In genomic region chr5:25089258-25089972, GRCm38 (mm10) we compare ENCODE assay signal across 16 mouse cellular contexts. TPM values are rescaled to one million over a fixed set of nuclear protein-coding genes. Genes with fewer than 3 reads are reported as not detected.
DNase-seq lines count a peak whose midpoint lies in the region; TF ChIP-seq lines count a peak whose summit lies in the region.
"Had no signal": no experiment of that assay in that cellular context is flagged by ENCODE, and none has a peak within 500 bp of the region (broad histone marks: within the 10 kb centered on the region; RNA-seq: fewer than 3 reads in every experiment).

No protein-coding gene starts in this region.

- H3K27ac ChIP-seq in left cerebral cortex, adult 2 months: peak overlapping the region; percentile 53
- H3K27ac ChIP-seq: limb, embryonic 12.5 days; liver, embryonic 14.5 days; neural tube, embryonic 12.5 days; stomach, embryonic 15.5 days had no signal

- TF ChIP-seq CTCF in left cerebral cortex, adult 2 months (IDR thresholded peaks at IDR 0.05): no peak; the same call in 1 of the 2 replicates

- intact Hi-C loops in left cerebral cortex, adult 2 months (cut with DNase I): loop anchor here (5.0 to 10.0 kb wide), 2 partner anchors 205 to 247 kb away; partner anchors contain the start of gene Rheb

- peak; percentile 65 for DNase-seq in adrenal gland, postnatal 14 days
- DNase-seq in adrenal gland, adult 8-10 months: no peak
- no peak for DNase-seq in left cerebral cortex, adult 2 months (ENCODE audit: extremely low spot score in 1 of 2, low spot score in 2 of 2)
- no peak for DNase-seq in left cerebral cortex, adult 11 months (ENCODE audit: low spot score)
- DNase-seq in brain, adult 2 months (ENCODE audit: low read depth, low spot score): peak; percentile 78
- DNase-seq in lung, postnatal 36 days: peak; percentile 49
- DNase-seq in c-Kit-positive CD71-positive TER-119-positive erythroid progenitor cells, embryonic 14.5 days (ENCODE audit: low spot score): no peak
- DNase-seq: gastrocnemius, postnatal 14 days; heart, postnatal 36 days; kidney, adult 2 months; thymus, postnatal 25 days had no signal

- no peak overlapping the region for H3K4me3 ChIP-seq in left cerebral cortex, adult 2 months
- H3K4me3 ChIP-seq: heart, embryonic 12.5 days; limb, embryonic 12.5 days; neural tube, embryonic 12.5 days; stomach, embryonic 15.5 days had no signal

RNA-seq across cellular contexts. Expression of gene Prkag2, which starts 11.0 kb away (rescaled TPM):
- total RNA-seq in adrenal gland, postnatal 14 days (2021): 64.7 and 74.9 TPM in 2 replicates
- 10 to 100 TPM; 30.7 to 56.0 (median 42.9) TPM for total RNA-seq in adrenal gland, adult 8-10 months (2022)
- total RNA-seq in left cerebral cortex, adult 2 months (2021): 100 to 1,000 TPM; 113 to 118 TPM

Comparison
In these comparisons a context has a peak if more than half of its experiments do, and no peak if none do; other contexts are left out.
1. DNase-seq: peak in adrenal gland, postnatal 14 days (single experiment), brain, adult 2 months (single experiment) and lung, postnatal 36 days (single experiment); none in adrenal gland, adult 8-10 months (single experiment), left cerebral cortex, adult 2 months (0 of 2), left cerebral cortex, adult 11 months (single experiment) and c-Kit-positive CD71-positive TER-119-positive erythroid progenitor cells, embryonic 14.5 days (single experiment).